Mouse (Mus musculus): ENCODE measurements around the gene Cog2. TPM values are rescaled to one million over a fixed set of nuclear protein-coding genes. Genes with fewer than 3 reads are reported as not detected.

Cog2 gene
- polyA plus RNA-seq, 1 experiment from 2014 or later, result 19.1 TPM

GRCm38 (mm10) chr8:124569593-124569992 lies 49.0 kb downstream of the Cog2 start, which contains the start of gene Agt:
Gene Agt, minus strand, starts transcription at chr8:124569706.
- peak within 1 kb of the TSS; percentile 82 for H3K27ac ChIP-seq
- 68% methylated on average over 2 of the region's 2 CpGs for WGBS (ENCODE audit: insufficient replicate concordance)
- H3K4me1 ChIP-seq (replicated peaks), result peaks cover 17% of the 10 kb centered on the region
- no peaks in the 10 kb centered on the region for H3K27me3 ChIP-seq
- no peaks in the 10 kb centered on the region for H3K36me3 ChIP-seq
- H3K4me3 ChIP-seq (replicated peaks), result peak within 1 kb of the TSS; percentile 26
- H3K4me2 ChIP-seq, result peak within 1 kb of the TSS; percentile 47
- peak within 1 kb of the TSS; percentile 50 for H3K9ac ChIP-seq
- ATAC-seq (ENCODE audit: low read depth) (peak; percentile 34), DNase-seq (no peak)
- H3K9me3 ChIP-seq (replicated peaks), result no peaks in the 10 kb centered on the region

DNA sequence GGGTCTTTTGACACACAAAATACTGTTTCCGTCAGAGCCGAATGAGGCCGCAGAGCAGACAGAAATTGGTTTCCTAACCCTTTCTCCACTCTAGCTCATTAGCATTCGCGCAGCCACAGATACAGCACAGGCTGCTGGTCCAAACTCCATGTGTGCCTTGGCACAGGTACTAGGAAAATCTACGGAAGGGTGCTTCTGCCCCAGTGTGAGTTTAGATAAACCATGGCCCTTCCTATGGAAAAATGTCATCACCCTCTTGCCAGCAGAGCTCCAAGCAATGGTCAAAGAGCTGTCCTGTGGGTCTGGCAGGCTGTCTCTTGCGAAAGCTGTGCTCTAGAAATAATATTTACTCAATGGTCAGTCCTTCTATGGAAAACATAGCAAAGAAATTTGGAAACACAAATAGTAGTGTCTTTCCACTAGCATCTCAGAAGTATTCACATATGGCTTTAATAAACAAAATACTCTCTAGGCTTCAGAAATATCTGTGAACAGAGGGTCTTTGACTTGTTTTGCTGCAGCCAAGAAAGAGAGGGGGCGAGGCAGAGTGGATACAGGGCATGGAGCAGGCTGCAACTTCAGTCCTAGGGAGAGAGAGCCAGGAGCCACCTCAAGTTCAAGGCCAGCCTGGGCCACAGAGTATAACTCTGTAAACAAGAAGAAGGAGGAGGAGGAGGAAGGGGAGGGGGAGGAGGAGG lies 51.3 kb downstream of the Cog2 start:
- 54% methylated on average over 8 of the region's 8 CpGs for WGBS (ENCODE audit: insufficient replicate concordance)

GRCm38 (mm10) chr8:124572430-124572775 lies 51.8 kb downstream of the Cog2 start:
- Histone ChIP-seq H3K4me3 (replicated peaks) (no peak overlapping the region), H3K4me2 (no peak overlapping the region), H3K4me1 (replicated peaks) (peaks cover 17% of the 10 kb centered on the region), H3K27me3 (no peaks in the 10 kb centered on the region), H3K36me3 (no peaks in the 10 kb centered on the region), H3K9me3 (replicated peaks) (no peaks in the 10 kb centered on the region), H3K9ac (no peak overlapping the region), H3K27ac (0 out of 2 replicates have a peak overlapping the region, but pooled peaks have one; percentile 39)
- ATAC-seq (ENCODE audit: low read depth) (no peak), DNase-seq (no peak)

More for the DNA sequence above, 51.3 kb downstream of the Cog2 start:
- Histone ChIP-seq H3K9ac (no peak overlapping the region), H3K4me3 (replicated peaks) (no peak overlapping the region), H3K27ac (peak overlapping the region; percentile 82), H3K4me2 (no peak overlapping the region), H3K9me3 (replicated peaks) (no peaks in the 10 kb centered on the region), H3K27me3 (no peaks in the 10 kb centered on the region), H3K4me1 (replicated peaks) (peaks cover 17% of the 10 kb centered on the region), H3K36me3 (no peaks in the 10 kb centered on the region)
- no peak for DNase-seq
- peak; percentile 71 for ATAC-seq (ENCODE audit: low read depth)

DNA sequence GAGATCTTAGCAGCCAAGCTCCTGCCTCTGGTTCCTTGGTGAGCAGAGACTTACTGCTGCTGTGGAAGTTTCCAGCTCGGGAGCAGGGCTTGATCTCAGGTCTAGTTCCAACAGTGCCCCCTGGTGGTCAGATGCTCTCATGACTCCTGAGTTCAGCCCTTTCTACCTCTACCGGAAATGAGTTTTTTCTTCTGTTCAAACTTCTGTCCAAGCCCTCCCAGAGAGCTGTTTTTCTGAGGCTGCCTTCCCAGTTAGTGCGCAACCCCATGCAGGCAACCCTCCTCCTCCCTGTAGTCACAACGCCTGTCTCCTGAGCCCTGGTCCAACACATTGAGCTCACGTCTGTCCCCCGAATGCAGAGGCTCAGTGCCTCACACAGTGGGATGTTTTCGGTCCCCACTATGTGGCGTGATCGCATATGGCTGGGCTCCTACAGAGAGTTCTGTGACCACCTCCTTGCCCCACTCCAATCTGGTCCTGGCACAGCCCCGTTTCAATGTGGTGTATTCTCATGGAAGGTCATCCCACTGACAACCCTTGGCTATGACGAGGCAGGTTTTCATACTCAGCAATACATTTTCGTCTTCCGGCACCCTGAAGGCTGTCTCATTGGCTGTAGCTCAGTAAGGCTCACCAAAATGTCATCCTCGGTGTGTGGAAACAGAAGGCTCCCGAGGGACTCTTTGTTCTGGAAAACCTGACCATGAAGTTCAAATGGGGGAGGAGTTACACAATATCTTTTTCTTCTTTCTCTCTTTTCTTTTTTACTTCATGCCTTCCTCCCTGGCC lies 53.2 kb downstream of the Cog2 start:
- H3K27ac ChIP-seq, result peak overlapping the region; percentile 75
- H3K27me3 ChIP-seq, result no peaks in the 10 kb centered on the region
- DNase-seq, result peak; percentile 60
- WGBS (ENCODE audit: insufficient replicate concordance), result 48% methylated on average over 15 of the region's 15 CpGs
- H3K9me3 ChIP-seq (replicated peaks), result no peaks in the 10 kb centered on the region
- no peak overlapping the region for H3K4me2 ChIP-seq
- H3K36me3 ChIP-seq, result no peaks in the 10 kb centered on the region
- no peak overlapping the region for H3K4me3 ChIP-seq (replicated peaks)
- H3K9ac ChIP-seq, result no peak overlapping the region
- peaks cover 17% of the 10 kb centered on the region for H3K4me1 ChIP-seq (replicated peaks)
- no peak for ATAC-seq (ENCODE audit: low read depth)

DNA sequence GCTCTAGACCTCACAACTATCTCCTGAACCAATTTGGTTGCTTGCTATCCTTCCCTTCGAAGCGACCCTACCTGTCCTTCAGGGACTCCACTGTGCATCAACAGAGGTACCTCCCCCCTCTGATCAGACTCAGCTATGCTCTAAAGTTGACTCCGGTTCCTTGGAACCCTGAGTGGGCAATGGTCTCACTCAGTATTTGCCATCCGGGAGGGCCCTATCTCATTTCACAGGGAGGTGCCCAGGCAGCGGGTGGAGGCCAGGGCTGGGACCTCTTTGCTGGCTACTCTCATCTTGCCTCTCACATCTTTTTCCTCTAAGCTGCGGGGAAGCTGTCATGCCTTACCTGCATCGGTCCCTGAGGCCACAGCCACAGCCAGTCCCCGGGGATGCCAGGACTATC lies 55.2 kb downstream of the Cog2 start, which contains the start of gene Capn9:
Capn9 (plus strand) TSS at position 301 of the 400 bp plus-strand sequence.
- no peak for ATAC-seq (ENCODE audit: low read depth)
- no peaks in the 10 kb centered on the region for H3K27me3 ChIP-seq
- no peak within 1 kb of the TSS for H3K27ac ChIP-seq
- H3K9ac ChIP-seq, result no peak within 1 kb of the TSS
- peaks cover 12% of the 10 kb centered on the region for H3K4me1 ChIP-seq (replicated peaks)
- no peaks in the 10 kb centered on the region for H3K36me3 ChIP-seq
- no peak within 1 kb of the TSS for H3K4me3 ChIP-seq (replicated peaks)
- DNase-seq, result no peak
- 70% methylated on average over 8 of the region's 8 CpGs for WGBS (ENCODE audit: insufficient replicate concordance)
- H3K4me2 ChIP-seq, result no peak within 1 kb of the TSS
- H3K9me3 ChIP-seq (replicated peaks), result no peaks in the 10 kb centered on the region

- Histone ChIP-seq H3K36me3 (no peaks in the 10 kb centered on the region), H3K27ac (no peak overlapping the region), H3K9ac (no peak overlapping the region), H3K4me3 (replicated peaks) (no peak overlapping the region), H3K4me1 (replicated peaks) (peaks cover 4% of the 10 kb centered on the region; the same call in 1 of the 2 replicates), H3K9me3 (replicated peaks) (no peaks in the 10 kb centered on the region), H3K27me3 (no peaks in the 10 kb centered on the region), H3K4me2 (no peak overlapping the region)
- ATAC-seq (ENCODE audit: low read depth), result no peak
- WGBS (ENCODE audit: insufficient replicate concordance), result 74% methylated on average over 1 of the region's 1 CpGs
- no peak for DNase-seq
These were observed 56.2 kb downstream of the Cog2 start for GRCm38 (mm10) chr8:124576751-124577150.

DNA sequence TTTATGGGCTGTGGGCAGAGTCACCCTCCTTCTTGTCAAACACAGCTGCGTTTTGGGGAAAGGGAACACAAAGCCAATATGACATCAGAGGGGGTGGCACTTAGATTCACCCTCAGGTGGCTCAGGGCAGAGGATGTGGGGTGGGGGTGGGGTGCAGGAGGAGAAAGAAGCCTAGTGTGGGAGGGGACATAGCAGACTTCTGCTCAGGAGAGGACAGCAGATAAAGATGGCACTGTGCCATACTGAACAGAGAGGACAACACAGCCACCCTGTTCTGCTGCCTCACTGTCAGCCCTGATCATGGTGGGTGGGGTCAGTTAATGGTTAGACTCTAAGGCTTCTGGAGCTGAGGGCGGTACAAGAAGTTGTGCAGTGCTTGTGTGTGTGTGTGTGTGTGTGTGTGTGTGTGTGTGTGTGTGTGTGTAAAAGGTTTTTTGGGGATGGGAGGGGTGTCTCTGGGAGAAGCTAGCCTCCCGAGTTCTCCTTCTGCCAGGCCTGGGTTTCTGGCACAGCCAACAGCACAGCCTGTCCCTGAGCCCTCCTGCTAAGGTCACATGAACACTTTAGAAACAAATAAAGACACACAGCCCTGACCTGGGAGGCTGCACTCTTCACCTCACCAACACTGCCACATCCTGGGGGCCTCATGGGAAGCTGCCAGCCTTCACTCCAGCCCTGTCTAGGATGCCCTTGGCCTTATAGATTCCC lies 65.3 kb downstream of the Cog2 start:
- Histone ChIP-seq H3K4me3 (replicated peaks) (no peak overlapping the region), H3K4me1 (replicated peaks) (peaks cover 17% of the 10 kb centered on the region), H3K9ac (no peak overlapping the region), H3K27me3 (no peaks in the 10 kb centered on the region), H3K4me2 (no peak overlapping the region), H3K36me3 (no peaks in the 10 kb centered on the region), H3K9me3 (replicated peaks) (no peaks in the 10 kb centered on the region), H3K27ac (no peak overlapping the region)
- 26% methylated on average over 3 of the region's 3 CpGs for WGBS (ENCODE audit: insufficient replicate concordance)
- ATAC-seq (ENCODE audit: low read depth), result peak; percentile 43
- no peak for DNase-seq

- H3K36me3 ChIP-seq, result no peaks in the 10 kb centered on the region
- no peak overlapping the region for H3K9ac ChIP-seq
- no peaks in the 10 kb centered on the region for H3K27me3 ChIP-seq
- DNase-seq (no peak), ATAC-seq (ENCODE audit: low read depth) (no peak)
- no peak overlapping the region for H3K27ac ChIP-seq
- 60% methylated on average over 2 of the region's 2 CpGs for WGBS (ENCODE audit: insufficient replicate concordance)
- H3K4me3 ChIP-seq (replicated peaks), result no peak overlapping the region
- H3K9me3 ChIP-seq (replicated peaks), result no peaks in the 10 kb centered on the region
- peaks cover 17% of the 10 kb centered on the region for H3K4me1 ChIP-seq (replicated peaks)
- H3K4me2 ChIP-seq, result no peak overlapping the region
These were observed 66.0 kb downstream of the Cog2 start for GRCm38 (mm10) chr8:124586556-124586955.

DNA sequence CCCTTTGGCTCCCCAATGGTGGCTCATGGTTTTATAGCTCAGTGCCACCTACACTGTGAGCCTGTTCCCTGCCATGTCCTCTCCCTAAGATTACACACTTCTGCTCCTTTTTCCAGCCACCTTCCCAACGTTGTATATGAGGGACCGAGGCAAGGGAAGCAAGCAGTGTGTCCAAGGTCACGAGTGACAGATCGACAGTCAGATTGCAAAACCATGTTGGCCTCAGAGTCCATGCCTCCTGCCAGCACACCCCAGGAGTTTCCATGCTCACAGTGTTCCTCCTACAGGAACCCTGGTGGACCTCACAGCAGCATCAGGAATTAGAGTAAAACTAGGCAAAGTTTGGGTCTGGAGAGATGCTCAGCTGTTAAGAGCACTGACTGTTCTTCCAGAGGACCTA lies 68.8 kb downstream of the Cog2 start:
- no peaks in the 10 kb centered on the region for H3K27me3 ChIP-seq
- no peaks in the 10 kb centered on the region for H3K9me3 ChIP-seq (replicated peaks)
- whole genome bisulfite sequencing (ENCODE audit: insufficient replicate concordance), result 55% methylated on average over 4 of the region's 4 CpGs
- H3K9ac ChIP-seq, result no peak overlapping the region
- no peak overlapping the region for H3K4me3 ChIP-seq (replicated peaks)
- H3K27ac ChIP-seq, result no peak overlapping the region
- no peaks in the 10 kb centered on the region for H3K36me3 ChIP-seq
- no peak for DNase-seq
- no peak for ATAC-seq (ENCODE audit: low read depth)
- no peak overlapping the region for H3K4me2 ChIP-seq
- peaks cover 17% of the 10 kb centered on the region for H3K4me1 ChIP-seq (replicated peaks)
